Mouse (Mus musculus) left cerebral cortex, adult 2 months (tissue): ENCODE data around the gene Coro1c. TPM values are rescaled to one million over a fixed set of nuclear protein-coding genes. Genes with fewer than 3 reads are reported as not detected.

Experiments used
- DNase-seq, 2 experiments: peaks; one replicate each; pipeline ENCODE4 v3.0.0; 2021 to 2022; ENCODE audit warnings: low spot score in 2 of 2, mixed read lengths in 1 of 2; ENCODE audit errors: extremely low spot score in 1 of 2
- H3K27ac ChIP-seq: fragments of 200-600 bp; 2 replicates; pipeline ENCODE4 v1.8.1; 2022
- H3K4me3 ChIP-seq: fragments of 200-600 bp; 2 replicates; pipeline ENCODE4 v1.8.1; 2022
- CTCF ChIP-seq: fragments of 200-600 bp; IDR thresholded peaks from 2 replicates; pipeline ENCODE4 v1.8.1; 2022; ENCODE audit warnings: antibody characterized with exemption, mild to moderate bottlenecking, moderate library complexity
- intact Hi-C: fragments of 180-260 bp; cut with DNase I; formaldehyde crosslinking; loops from one replicate; pipeline ENCODE4 v1.15.1; 2025
- long read RNA-seq, 2 experiments: library from polyadenylated mRNA; stranded (forward); transcript quantifications; one replicate each; pipeline ENCODE4 v2.0.0; 2021; ENCODE audit warnings: borderline mapping rate in 2 of 2
- total RNA-seq, 2 experiments: library from RNA; stranded (reverse); gene quantifications; 2 replicates each; pipeline ENCODE4 v1.2.3; 2021

Coro1c gene
- 10 to 100 TPM; 77.9 to 84.3 TPM for total RNA-seq
- long read RNA-seq, experiment 1, transcript Coro1c-201 (11 exons, 3,491 nt): major isoform, 90 of 108 reads
- long read RNA-seq, experiment 1, partial matches to known transcripts: 5 of 108 reads
- long read RNA-seq, experiment 1, other reads (novel, unspliced or antisense): 13 of 108 reads
- long read RNA-seq, experiment 2, transcript Coro1c-201 (11 exons, 3,491 nt): major isoform, 78 of 100 reads
- long read RNA-seq, experiment 2, partial matches to known transcripts: 7 of 100 reads
- long read RNA-seq, experiment 2, other reads (novel, unspliced or antisense): 15 of 100 reads

DNA sequence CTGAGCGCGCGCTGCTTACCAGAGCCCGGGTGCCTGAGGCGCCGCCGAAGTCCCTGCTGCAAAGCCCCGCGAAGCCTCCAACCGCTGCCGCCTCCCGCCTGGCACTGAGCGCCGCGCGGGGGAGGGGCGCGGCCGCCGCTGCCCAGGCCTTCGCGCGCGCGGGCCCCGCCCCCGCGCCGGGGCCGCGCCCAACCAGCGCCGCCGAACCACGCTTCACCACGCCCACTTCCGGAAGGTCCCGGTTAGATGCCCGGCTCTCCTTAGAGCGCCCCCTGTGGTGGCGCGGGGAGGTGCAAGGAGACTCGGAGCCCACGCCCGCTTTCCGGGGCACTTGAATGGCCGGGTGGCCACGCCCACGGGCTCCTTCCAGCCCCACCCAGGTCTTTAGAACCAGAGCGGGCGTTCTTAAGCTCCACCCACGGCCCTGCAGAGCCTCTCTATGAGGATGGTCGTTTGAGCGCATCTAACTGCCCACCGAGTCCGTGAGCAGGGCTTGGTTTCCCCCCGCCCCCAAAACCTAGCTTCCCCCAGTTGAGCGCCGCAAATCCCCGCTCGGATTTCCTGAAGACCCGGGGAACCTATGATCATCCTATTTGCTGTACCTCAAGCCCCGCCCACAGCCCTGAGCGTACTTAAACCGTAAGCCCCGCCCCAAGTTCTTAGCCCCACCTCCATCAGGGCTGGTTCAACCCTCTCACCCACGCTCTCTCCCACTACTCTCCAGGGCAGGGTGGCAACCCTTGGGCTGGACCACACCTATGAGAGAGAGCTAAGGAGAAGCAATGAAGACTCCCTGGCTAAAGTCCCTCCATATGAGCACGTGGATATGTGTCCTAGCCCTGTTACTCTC lies at the start of gene Coro1c:
Gene Coro1c, minus strand, starts transcription at position 167 of the 850 bp plus-strand sequence.
- DNase-seq: peak; percentile 98

DNA sequence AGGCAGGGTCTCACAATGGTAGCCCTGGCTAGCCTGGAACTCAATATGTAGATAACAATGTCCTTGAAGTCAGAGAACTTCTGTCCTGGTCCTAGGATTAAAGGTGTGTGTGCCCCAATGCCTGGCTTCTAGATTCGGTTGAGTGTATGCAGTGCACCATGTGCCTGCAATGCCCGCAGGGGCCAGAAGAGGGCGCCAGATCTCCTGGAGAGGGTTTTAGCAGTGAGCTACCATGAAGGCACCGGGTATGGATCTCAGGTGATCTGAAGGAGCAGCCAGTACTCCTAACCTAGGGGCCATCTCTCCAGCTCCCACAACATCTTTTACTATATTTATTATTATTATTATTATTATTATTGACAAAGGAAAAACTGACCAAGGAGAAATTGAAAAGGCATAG lies 48.0 kb upstream of the Coro1c start:
- DNase-seq: peak; percentile 72 to 83
- intact Hi-C loops: loop anchor here (5.0 to 10.0 kb wide), 3 partner anchors 36 to 592 kb away; partner anchors contain the start of gene Ssh1
- Histone ChIP-seq H3K4me3 (no peak overlapping the region), H3K27ac (no peak overlapping the region)
- TF ChIP-seq CTCF: peak; percentile 89

More for the DNA sequence above, at the start of gene Coro1c:
- peak within 1 kb of the TSS; percentile 72 for H3K4me3 ChIP-seq
- intact Hi-C loops: loop anchor here (5.0 kb wide), 2 partner anchors 43 to 658 kb away; partner anchors contain the start of gene Fam222a
- H3K27ac ChIP-seq: peak within 1 kb of the TSS; percentile 90
- peak; percentile 94 for TF ChIP-seq CTCF

DNA sequence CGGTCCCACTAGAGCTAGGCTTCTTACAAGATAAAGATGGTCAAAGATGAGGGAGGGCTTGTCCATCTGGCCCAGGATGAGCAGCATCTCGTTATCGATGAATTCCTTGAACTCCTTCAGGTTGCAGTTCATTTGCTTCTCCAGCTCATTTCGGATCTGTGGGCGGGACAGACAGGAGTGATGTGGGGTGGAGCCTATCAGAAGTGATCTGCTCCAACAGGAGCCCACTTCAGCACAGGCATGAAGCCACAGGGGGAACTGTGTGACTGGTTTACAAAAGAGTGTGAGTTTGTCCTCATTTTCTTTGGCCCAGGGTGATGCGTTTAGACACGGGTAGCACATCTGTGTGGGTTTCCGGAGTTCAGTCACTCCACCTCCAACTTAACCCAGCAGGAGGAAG lies 47.1 kb upstream of the Coro1c start:
- DNase-seq: no peak
- intact Hi-C loops: loop anchor here (2.0 to 10.0 kb wide), 4 partner anchors 37 to 591 kb away; partner anchors contain the start of genes Iscu, Sart3 and Ssh1
- H3K27ac ChIP-seq: no peak overlapping the region
- H3K4me3 ChIP-seq: no peak overlapping the region
- TF ChIP-seq CTCF: no peak

- no peak for DNase-seq
- no peak overlapping the region for H3K4me3 ChIP-seq
- H3K27ac ChIP-seq: no peak overlapping the region
- intact Hi-C loops: loop anchor here (2.0 to 10.0 kb wide), 4 partner anchors 37 to 590 kb away; partner anchors contain the start of genes Iscu, Sart3 and Ssh1
- TF ChIP-seq CTCF: no peak
Measured at GRCm38 (mm10) chr5:113955281-113955680, 46.7 kb upstream of the Coro1c start.

DNA sequence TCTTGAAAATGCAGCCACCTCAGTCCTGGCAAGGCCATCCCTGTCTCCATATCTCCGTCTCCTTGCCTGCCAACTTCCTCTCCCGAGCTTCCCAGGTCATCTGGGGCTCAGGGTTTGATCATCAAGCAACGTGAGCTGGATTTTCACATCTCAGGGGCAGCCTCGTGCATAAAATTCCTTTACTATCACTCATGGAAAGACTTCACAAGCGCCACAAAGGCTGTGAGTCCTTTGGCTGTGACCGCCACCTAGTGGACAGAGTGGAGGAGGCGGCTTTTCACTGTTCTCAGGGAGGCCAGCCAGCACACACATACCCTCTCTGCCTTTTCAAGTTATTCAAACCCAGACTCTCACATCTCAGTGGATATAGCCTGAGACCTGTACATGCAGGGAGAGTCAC lies 45.9 kb upstream of the Coro1c start:
- Histone ChIP-seq H3K4me3 (no peak overlapping the region), H3K27ac (no peak overlapping the region)
- intact Hi-C loops: loop anchor here (1.0 to 10.0 kb wide), 4 partner anchors 47 to 590 kb away; partner anchors contain the start of genes Coro1c, Iscu and Sart3
- peak; percentile 97 for TF ChIP-seq CTCF
- DNase-seq: peak; percentile 80 to 86

GRCm38 (mm10) chr5:113952519-113952918 lies 44.0 kb upstream of the Coro1c start:
- intact Hi-C loops: loop anchor here (5.0 to 10.0 kb wide), 2 partner anchors 45 to 588 kb away; partner anchors contain the start of gene Coro1c
- no peak for DNase-seq
- no peak overlapping the region for H3K27ac ChIP-seq
- no peak for TF ChIP-seq CTCF
- no peak overlapping the region for H3K4me3 ChIP-seq

DNA sequence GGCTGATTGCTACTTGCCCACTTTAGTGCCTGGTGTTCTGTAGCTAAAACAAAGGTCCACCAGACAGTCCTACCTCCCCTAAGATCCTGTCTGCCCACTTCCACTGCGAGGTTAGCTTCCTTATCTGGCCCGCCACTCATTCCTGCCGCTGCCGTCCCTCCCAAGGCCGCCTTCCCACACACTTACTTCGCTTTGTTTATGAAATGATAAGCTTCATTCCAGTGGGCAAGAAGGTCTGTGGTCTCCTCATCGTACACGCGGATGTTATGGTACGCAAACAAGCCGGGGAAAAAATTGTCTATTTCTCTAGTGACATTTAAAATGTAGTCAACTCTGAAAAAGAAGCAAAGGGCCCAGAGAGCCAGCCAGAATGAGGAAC lies 43.1 kb upstream of the Coro1c start:
- no peak for TF ChIP-seq CTCF
- DNase-seq: no peak
- intact Hi-C loops: loop anchor here (5.0 to 10.0 kb wide), 2 partner anchors 44 to 587 kb away; partner anchors contain the start of gene Coro1c
- no peak overlapping the region for H3K27ac ChIP-seq
- H3K4me3 ChIP-seq: no peak overlapping the region

DNA sequence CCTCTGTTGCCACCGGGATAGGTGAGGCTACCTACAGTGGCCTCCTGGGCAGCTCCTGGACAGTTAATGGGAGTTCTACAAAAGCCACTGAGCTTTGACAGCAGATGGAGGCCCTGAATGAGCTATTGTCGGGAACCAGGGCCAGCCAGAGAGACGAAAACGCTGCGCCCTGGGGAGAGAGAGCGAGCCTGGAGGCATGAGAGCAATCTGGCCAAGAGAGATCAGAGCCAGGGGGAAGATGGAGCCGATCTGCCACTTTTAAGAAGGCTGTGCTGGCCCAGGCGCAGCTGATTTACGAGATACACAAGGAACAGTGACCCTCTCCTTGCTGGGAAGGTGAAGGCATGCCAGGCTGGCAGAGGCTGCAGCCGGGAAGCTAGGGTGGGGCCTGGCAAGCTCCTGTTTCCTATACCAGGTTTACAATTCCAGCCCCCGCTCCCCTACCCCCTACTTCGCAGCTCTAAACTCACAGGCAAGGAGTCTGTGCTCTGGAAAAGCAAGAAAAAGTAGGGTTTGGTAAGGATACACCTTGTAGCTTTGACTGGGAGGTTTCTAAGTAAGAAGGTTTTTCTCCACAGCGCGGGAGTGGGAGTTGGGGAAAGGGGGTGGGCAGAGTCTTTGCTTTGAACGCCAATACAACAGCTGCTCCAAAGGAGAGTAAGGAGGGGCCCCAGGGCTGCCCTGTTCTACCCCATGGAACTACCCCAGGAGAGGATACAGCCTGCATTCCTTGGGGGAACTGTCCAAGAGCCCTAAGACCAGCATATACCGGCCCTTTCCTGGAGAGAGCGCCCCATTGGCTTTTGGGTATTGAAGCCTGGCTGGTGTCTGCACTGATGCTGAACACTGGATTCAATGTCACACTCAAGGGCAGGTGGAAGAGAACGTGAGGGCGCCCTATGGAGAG lies 42.5 kb upstream of the Coro1c start:
- Histone ChIP-seq H3K4me3 (no peak overlapping the region), H3K27ac (no peak overlapping the region)
- no peak for DNase-seq
- TF ChIP-seq CTCF: no peak
- intact Hi-C loops: loop anchor here (5.0 to 10.0 kb wide), 2 partner anchors 44 to 586 kb away; partner anchors contain the start of gene Coro1c

GRCm38 (mm10) chr5:113950133-113950532 lies 41.6 kb upstream of the Coro1c start:
- no peak for DNase-seq
- intact Hi-C loops: loop anchor here (5.0 to 10.0 kb wide), 2 partner anchors 43 to 585 kb away; partner anchors contain the start of gene Coro1c

DNA sequence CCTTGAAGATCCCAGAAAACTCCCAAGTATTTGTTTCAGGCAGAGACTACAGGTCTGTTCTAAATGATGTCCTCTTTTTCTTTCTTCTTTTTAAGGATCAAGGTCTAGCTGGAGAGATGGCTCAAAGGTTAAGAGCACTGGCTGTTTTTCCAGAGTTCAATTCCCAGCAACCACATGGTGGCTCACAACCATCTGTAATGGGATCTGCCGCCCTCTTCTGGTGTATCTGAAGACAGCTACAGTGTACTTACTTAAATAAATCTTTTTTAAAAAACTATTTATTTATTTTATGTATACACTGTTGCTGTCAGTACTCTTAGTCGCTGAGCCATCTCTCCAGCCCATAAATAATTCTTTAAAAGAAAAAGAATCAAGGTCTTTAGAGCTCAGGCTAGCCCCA lies 38.7 kb upstream of the Coro1c start:
- peak; percentile 22 for TF ChIP-seq CTCF
- DNase-seq: no peak
- H3K27ac ChIP-seq: no peak overlapping the region
- H3K4me3 ChIP-seq: no peak overlapping the region
- intact Hi-C loops: loop anchor here (2.0 kb wide), 1 partner anchor 174 kb away; the partner anchor contains the start of genes Iscu and Sart3

More at GRCm38 (mm10) chr5:113950133-113950532, 41.6 kb upstream of the Coro1c start:
- no peak for TF ChIP-seq CTCF
- Histone ChIP-seq H3K27ac (no peak overlapping the region), H3K4me3 (no peak overlapping the region)

- H3K4me3 ChIP-seq: no peak overlapping the region
- intact Hi-C loops: no loop called here
- DNase-seq: no peak
- H3K27ac ChIP-seq: no peak overlapping the region
- no peak for TF ChIP-seq CTCF
Measured at GRCm38 (mm10) chr5:113945126-113945525, 36.6 kb upstream of the Coro1c start.
